Mouse (Mus musculus) retina, embryonic 14.5 days (tissue): ENCODE measurements at regions not wholly inside any gene's neighbourhood (a gene's known extent, or its start where the extent isn't known, plus 50 kb on each side); places are given as distances from the start of the nearest gene placed in this dataset.

Experiments used
- DNase-seq: peaks from one replicate; pipeline ENCODE4 v3.0.0-alpha.2; 2015; ENCODE audit warnings: low spot score

DNA sequence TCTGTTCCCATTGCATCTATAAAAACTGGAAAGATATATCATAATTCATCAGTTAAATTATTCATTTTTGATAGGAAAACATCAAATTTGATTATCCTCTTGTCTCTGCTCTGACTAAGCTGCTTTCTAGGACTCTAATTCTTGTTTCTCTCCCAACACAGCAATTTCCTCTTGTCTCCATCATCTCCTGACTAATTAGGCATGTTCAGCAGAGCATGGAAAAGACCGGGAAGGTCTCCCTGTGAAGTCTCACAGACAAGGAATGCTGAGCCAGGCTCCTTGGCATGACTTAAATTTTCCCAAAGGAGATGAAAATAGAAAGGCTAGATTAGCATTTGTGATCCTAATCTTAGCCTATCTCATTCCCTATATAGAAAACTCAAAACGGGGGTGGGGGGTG lies 192.3 kb downstream of the Chrna7 start:
- DNase-seq = peak; percentile 59

DNA sequence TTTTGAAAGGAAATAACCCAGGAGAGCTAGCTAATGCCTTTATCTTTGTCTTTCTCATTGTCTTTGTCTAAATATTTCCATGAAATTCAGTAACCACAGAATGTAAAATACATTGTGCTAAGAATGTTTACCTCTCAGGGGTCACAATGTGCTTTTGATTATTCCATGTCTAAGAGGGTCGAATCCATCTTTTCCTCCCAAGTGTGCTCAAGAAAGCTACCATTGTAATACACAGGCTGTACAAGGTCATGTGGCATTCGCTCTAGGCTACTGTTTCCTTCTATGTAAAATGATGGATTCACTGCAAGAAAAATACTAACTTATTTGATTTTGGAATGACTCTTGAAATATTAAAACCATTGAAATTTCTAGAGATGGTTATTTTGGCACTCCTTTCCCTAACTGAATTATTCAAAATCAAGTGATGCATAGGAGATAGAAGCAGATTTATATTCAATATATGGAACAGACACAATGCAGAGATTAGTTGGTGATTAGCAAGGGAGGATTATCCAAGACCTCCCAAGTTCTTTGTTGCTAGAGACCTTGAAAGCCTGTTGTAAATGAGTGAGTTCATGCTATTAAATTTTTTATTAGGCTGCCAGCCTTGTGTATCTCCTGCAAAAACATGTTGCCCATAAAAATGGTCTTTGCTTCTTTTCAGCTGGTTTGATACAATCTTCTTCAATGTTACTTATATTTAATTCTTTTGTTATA lies 193.4 kb downstream of the Chrna7 start:
- peak; percentile 54 for DNase-seq

GRCm38 (mm10) chr7:62981109-62981508 lies 157.6 kb upstream of the A26c2 start:
- DNase-seq = peak; percentile 2
